Mouse (Mus musculus) kidney, postnatal 0 days (tissue): ENCODE results near the gene Akap17b. TPM values are rescaled to one million over a fixed set of nuclear protein-coding genes. Genes with fewer than 3 reads are reported as not detected.
A peak's percentile ranks its signal among the peaks of the same experiment; 100 is the strongest.
"Not testable (repeated sequence)": the region's sequence is repeated elsewhere in the genome, so short reads cannot be mapped to it uniquely, and the experiment has no call there.

Experiments
- ATAC-seq: fragments of 200-750 bp; cut with Nextera tagmentation; replicated peaks from 2 replicates; pipeline ENCODE4 v1.8.0; 2017; ENCODE audit warnings: low read depth, moderate number of reproducible peaks, moderate TSS enrichment, moderate library complexity; ENCODE audit not compliant: low FRiP score
- DNase-seq: peaks from one replicate; pipeline ENCODE4 v3.0.0-alpha.2; 2016; ENCODE audit warnings: low spot score
- H3K27ac ChIP-seq: fragments of 300-500 bp; sonication (generic); 2 replicates; pipeline ENCODE4 v1.5.1; 2014; ENCODE audit warnings: mild to moderate bottlenecking
- H3K27me3 ChIP-seq: fragments of 300-500 bp; sonication (generic); 2 replicates; pipeline ENCODE4 v1.6.1; 2014; ENCODE audit warnings: low read length, mixed read lengths; ENCODE audit not compliant: insufficient read depth
- H3K36me3 ChIP-seq: fragments of 300-500 bp; sonication (generic); 2 replicates; pipeline ENCODE4 v1.6.1; 2014; ENCODE audit warnings: low read length, mixed read lengths; ENCODE audit not compliant: insufficient read depth
- H3K4me1 ChIP-seq: fragments of 300-500 bp; sonication (generic); replicated peaks from 2 replicates; pipeline ENCODE4 v1.6.1; 2014; ENCODE audit warnings: antibody characterized with exemption, low read length, mixed read lengths; ENCODE audit not compliant: insufficient read depth
- H3K4me2 ChIP-seq: fragments of 300-500 bp; sonication (generic); 2 replicates; pipeline ENCODE4 v1.6.1; 2014; ENCODE audit warnings: mild to moderate bottlenecking, low read length, moderate library complexity, mixed read lengths
- H3K4me3 ChIP-seq: fragments of 300-500 bp; sonication (generic); replicated peaks from 2 replicates; pipeline ENCODE4 v1.5.1; 2014; ENCODE audit warnings: low read depth, low read length
- H3K9ac ChIP-seq: fragments of 300-500 bp; sonication (generic); 2 replicates; pipeline ENCODE4 v1.6.1; 2014; ENCODE audit warnings: low read depth, low read length
- H3K9me3 ChIP-seq: fragments of 300-500 bp; sonication (generic); replicated peaks from 2 replicates; pipeline ENCODE4 v1.6.1; 2016; ENCODE audit warnings: low read length, inconsistent platforms, mixed read lengths
- CTCF ChIP-seq: IDR thresholded peaks from 2 replicates; pipeline ENCODE4 v1.5.1; 2016; ENCODE audit warnings: antibody characterized with exemption, low read depth, mild to moderate bottlenecking, moderate library complexity
- WGBS: fragments of 180-500 bp; shearing (Covaris S2); extraction: QIAGEN DNeasy Blood & Tissue Kit; methylation state at CpG from one replicate; pipeline ENCODE4 v1.1.7; 2014; 5-methylcytosine and 5-hydroxymethylcytosine counted together
- polyA plus RNA-seq: library from polyadenylated mRNA; unstranded; fragments of >200 nt; fragmentation: Nextera tagmentation; extraction: Ambion mirVana; gene quantifications from 2 replicates; pipeline ENCODE4 v1.2.1, GENCODE M21; 2015

Akap17b gene
- polyA plus RNA-seq, 1 experiment from 2014 or later: 2.8 TPM

DNA sequence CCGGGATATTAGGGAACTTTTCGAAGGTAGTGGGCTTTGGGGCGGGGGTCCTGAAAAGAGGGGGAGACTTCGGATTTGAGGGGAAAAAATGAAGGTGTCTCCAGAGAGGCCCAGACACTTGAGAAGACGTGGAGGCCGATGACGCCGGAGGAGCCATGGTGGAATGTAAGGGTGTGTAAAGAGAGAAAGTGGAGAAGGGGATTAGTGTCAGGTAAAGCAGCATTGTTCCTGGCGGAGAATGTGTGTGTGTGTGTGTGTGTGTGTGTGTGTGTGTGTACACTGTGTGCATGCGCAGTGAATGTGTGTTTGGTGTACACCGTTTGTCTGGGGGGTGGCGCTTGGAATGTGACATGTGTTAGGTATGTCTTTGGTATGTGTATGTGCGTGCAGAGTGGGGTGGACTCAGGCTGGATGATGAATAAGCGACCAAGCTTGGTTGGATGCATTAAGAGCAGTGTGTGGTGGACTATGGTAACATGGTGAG is 46.3 kb downstream of the Akap17b start:
- Histone ChIP-seq H3K4me3 (peak overlapping the region; percentile 72), H3K36me3 (no peaks in the 10 kb centered on the region), H3K4me2 (peak overlapping the region; percentile 54), H3K9me3 (no peaks in the 10 kb centered on the region), H3K27ac (peak overlapping the region; percentile 77; the same call in 1 of the 2 replicates), H3K4me1 (no peaks in the 10 kb centered on the region), H3K27me3 (no peaks in the 10 kb centered on the region), H3K9ac (peak overlapping the region; percentile 69)
- peak; percentile 14 for DNase-seq
- TF ChIP-seq CTCF: no peak
- ATAC-seq: peak; percentile 29; the same call in 1 of the 2 replicates
- WGBS: 37% methylated on average over 14 of the region's 14 CpGs

DNA sequence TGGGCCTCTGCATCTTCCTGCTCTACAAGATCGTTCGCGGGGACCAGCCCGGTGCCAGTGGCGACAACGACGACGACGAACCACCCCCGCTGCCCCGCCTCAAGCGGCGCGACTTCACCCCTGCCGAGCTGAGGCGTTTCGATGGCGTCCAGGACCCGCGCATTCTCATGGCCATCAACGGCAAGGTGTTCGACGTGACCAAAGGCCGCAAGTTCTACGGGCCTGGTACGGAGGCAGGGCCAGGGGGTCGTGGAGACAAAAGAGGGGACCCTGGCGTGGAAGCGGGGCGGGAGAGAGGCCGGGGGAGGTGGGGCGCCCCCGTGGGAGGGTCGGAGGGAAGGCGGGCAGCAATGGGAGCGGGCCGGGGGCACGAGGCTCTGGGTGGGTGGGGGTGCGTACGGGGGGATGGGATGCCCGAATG is 46.8 kb downstream of the Akap17b start:
- peak; percentile 30; the same call in 1 of the 2 replicates for ATAC-seq
- H3K4me1 ChIP-seq: no peaks in the 10 kb centered on the region
- no peaks in the 10 kb centered on the region for H3K9me3 ChIP-seq
- DNase-seq: peak; percentile 14
- H3K9ac ChIP-seq: peak overlapping the region; percentile 69
- TF ChIP-seq CTCF: no peak
- H3K36me3 ChIP-seq: no peaks in the 10 kb centered on the region
- H3K4me2 ChIP-seq: peak overlapping the region; percentile 54
- no peaks in the 10 kb centered on the region for H3K27me3 ChIP-seq
- WGBS: 36% methylated on average over 41 of the region's 41 CpGs
- H3K4me3 ChIP-seq: peak overlapping the region; percentile 72
- H3K27ac ChIP-seq: peak overlapping the region; percentile 77

GRCm38 (mm10) chrX:36597707-36598389 is 47.3 kb downstream of the Akap17b start, which contains the start of gene Pgrmc1:
Gene Pgrmc1 (plus strand): TSS chrX:36598206.
- no peaks in the 10 kb centered on the region for H3K9me3 ChIP-seq
- no peaks in the 10 kb centered on the region for H3K4me1 ChIP-seq
- peak within 1 kb of the TSS; percentile 77 for H3K27ac ChIP-seq
- H3K36me3 ChIP-seq: no peaks in the 10 kb centered on the region
- DNase-seq (peak; percentile 85), ATAC-seq (peak; percentile 96)
- peak within 1 kb of the TSS; percentile 69 for H3K9ac ChIP-seq
- no peaks in the 10 kb centered on the region for H3K27me3 ChIP-seq
- H3K4me2 ChIP-seq: peak within 1 kb of the TSS; percentile 54
- WGBS: 26% methylated on average over 37 of the region's 45 CpGs
- no peak; the same call in 1 of the 2 replicates for TF ChIP-seq CTCF
- H3K4me3 ChIP-seq: peak within 1 kb of the TSS; percentile 72

DNA sequence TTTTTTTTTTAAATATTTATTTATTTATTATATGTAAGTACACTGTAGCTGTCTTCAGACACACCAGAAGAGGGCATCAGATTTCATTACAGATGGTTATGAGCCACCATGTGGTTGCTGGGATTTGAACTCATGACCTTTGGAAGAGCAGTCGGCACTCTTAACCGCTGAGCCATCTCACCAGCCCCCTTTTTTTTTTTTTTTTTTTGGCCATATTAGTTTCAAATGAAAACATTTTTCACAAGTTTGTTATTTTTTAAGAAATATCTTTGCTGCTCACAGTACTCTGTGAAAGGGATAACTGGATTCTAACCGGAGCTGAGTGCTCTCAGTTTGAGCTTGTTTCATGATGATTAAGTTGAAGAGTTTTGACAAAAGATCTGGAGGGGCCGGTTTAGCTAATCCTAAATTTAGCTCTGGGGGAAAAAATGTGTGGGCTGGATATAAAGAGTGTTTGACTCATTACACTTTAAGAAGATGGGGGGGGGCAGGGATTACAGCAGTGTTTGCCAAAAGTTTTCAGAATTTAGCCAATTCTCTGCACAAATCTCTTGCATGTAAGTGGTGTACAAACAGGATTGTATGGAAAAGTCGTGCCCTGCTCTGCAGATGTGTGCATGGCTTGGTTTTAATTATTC is 48.6 kb downstream of the Akap17b start:
- H3K4me2 ChIP-seq, H3K4me3 ChIP-seq, H3K9ac ChIP-seq, H3K9me3 ChIP-seq, H3K27ac ChIP-seq, ATAC-seq, H3K27me3 ChIP-seq, H3K4me1 ChIP-seq, DNase-seq, H3K36me3 ChIP-seq: not testable (repeated sequence)
- 85% methylated on average over 5 of the region's 5 CpGs for WGBS

DNA sequence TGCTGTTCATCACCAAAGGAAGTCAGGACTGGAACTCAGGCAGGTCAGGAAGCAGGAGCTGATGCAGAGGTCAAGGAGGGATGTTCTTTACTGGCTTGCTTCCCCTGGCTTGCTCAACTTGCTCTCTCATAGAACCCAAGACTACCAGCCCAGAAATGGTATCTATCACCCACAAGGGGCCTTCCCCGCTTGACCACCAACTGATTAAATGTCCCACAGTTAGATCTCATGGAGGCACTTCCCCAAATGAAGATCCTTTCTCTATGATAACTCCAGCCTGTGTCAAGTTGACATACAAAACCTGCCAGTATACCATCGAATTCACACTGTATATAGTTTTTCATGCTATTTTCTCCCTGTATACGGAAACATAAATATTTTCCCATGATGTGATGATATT is 49.9 kb downstream of the Akap17b start:
- Histone ChIP-seq H3K9ac (no peak overlapping the region), H3K4me3 (no peak overlapping the region), H3K4me2 (no peak overlapping the region), H3K27me3 (no peaks in the 10 kb centered on the region), H3K4me1 (no peaks in the 10 kb centered on the region), H3K9me3 (no peaks in the 10 kb centered on the region), H3K27ac (no peak overlapping the region), H3K36me3 (no peaks in the 10 kb centered on the region)
- TF ChIP-seq CTCF: no peak
- no peak for ATAC-seq
- no peak for DNase-seq
- 78% methylated on average over 3 of the region's 3 CpGs for WGBS

GRCm38 (mm10) chrX:36591539-36591938 is 53.7 kb downstream of the Akap17b start:
- H3K36me3 ChIP-seq: no peaks in the 10 kb centered on the region
- no peaks in the 10 kb centered on the region for H3K9me3 ChIP-seq
- DNase-seq: no peak
- H3K27me3 ChIP-seq: no peaks in the 10 kb centered on the region
- WGBS: 73% methylated on average over 4 of the region's 4 CpGs
- no peaks in the 10 kb centered on the region for H3K4me1 ChIP-seq
- TF ChIP-seq CTCF: no peak
- no peak overlapping the region for H3K4me3 ChIP-seq
- no peak overlapping the region for H3K9ac ChIP-seq
- no peak for ATAC-seq
- H3K4me2 ChIP-seq: no peak overlapping the region
- H3K27ac ChIP-seq: no peak overlapping the region
